Mouse (Mus musculus) limb, embryonic 10.5 days (tissue): Measurements from ENCODE around the gene Slc27a1. TPM values are rescaled to one million over a fixed set of nuclear protein-coding genes. Genes with fewer than 3 reads are reported as not detected.
"Not testable (repeated sequence)": the region's sequence is repeated elsewhere in the genome, so short reads cannot be mapped to it uniquely, and the experiment has no call there.

ENCODE experiments used
- DNase-seq: peaks from one replicate; pipeline ENCODE4 v3.0.0-alpha.2; 2017; ENCODE audit warnings: low spot score
- H3K27ac ChIP-seq: fragments of 300-500 bp; sonication (generic); 2 replicates; pipeline ENCODE4 v1.5.1; 2016; ENCODE audit warnings: mild to moderate bottlenecking
- H3K27me3 ChIP-seq: fragments of 300-500 bp; sonication (generic); 2 replicates; pipeline ENCODE4 v1.6.1; 2016; ENCODE audit warnings: low read depth, mild to moderate bottlenecking; ENCODE audit not compliant: poor library complexity, severe bottlenecking
- H3K36me3 ChIP-seq: fragments of 300-500 bp; sonication (generic); 2 replicates; pipeline ENCODE4 v1.6.1; 2016; ENCODE audit warnings: mild to moderate bottlenecking, moderate library complexity
- H3K4me1 ChIP-seq: fragments of 300-500 bp; sonication (generic); 2 replicates; pipeline ENCODE4 v1.6.1; 2016
- H3K4me3 ChIP-seq: fragments of 300-500 bp; sonication (generic); 2 replicates; pipeline ENCODE4 v1.5.1; 2016; ENCODE audit warnings: mild to moderate bottlenecking, moderate library complexity
- H3K9me3 ChIP-seq: fragments of 300-500 bp; sonication (generic); replicated peaks from 2 replicates; pipeline ENCODE4 v1.6.1; 2016; ENCODE audit warnings: mild to moderate bottlenecking
- WGBS: fragments of 180-500 bp; shearing (Covaris S2); methylation state at CpG from one replicate; pipeline ENCODE4 v1.1.7; 2016; 5-methylcytosine and 5-hydroxymethylcytosine counted together
- polyA plus RNA-seq: library from polyadenylated mRNA; unstranded; fragments of >200 nt; fragmentation: Nextera tagmentation; extraction: Ambion mirVana; gene quantifications from 2 replicates; pipeline ENCODE4 v1.2.1, GENCODE M21; 2016

The Slc27a1 gene
- 21.3 and 28.8 TPM in 2 replicates for polyA plus RNA-seq

- H3K9me3 ChIP-seq: peaks cover 4% of the 10 kb centered on the region
- no peak for DNase-seq
- peak within 1 kb of the TSS; percentile 61 for H3K27ac ChIP-seq
- peak within 1 kb of the TSS; percentile 56 for H3K4me3 ChIP-seq
- H3K27me3 ChIP-seq: peaks cover 66% of the 10 kb centered on the region
- WGBS: 9% methylated on average over 13 of the region's 13 CpGs
- peaks cover 29% of the 10 kb centered on the region for H3K4me1 ChIP-seq
- no peaks in the 10 kb centered on the region for H3K36me3 ChIP-seq
Observed at GRCm38 (mm10) chr8:71568387-71568937, at the start of gene Slc27a1. TSS of gene Slc27a1 (plus strand) at chr8:71568882.

GRCm38 (mm10) chr8:71519037-71519825 is 49.5 kb upstream of the Slc27a1 start:
- H3K27me3 ChIP-seq: peaks cover 20% of the 10 kb centered on the region
- H3K4me3 ChIP-seq, H3K27ac ChIP-seq, H3K36me3 ChIP-seq, H3K9me3 ChIP-seq: not testable (repeated sequence)
- 49% methylated on average over 10 of the region's 10 CpGs for WGBS
- DNase-seq: peak; percentile 71
- peaks cover 18% of the 10 kb centered on the region for H3K4me1 ChIP-seq

- no peak overlapping the region for H3K27ac ChIP-seq
- no peak overlapping the region for H3K4me3 ChIP-seq
- H3K36me3 ChIP-seq: no peaks in the 10 kb centered on the region
- DNase-seq: peak; percentile 96
- 5% methylated on average over 17 of the region's 17 CpGs for WGBS
- no peaks in the 10 kb centered on the region for H3K9me3 ChIP-seq
- peaks cover 31% of the 10 kb centered on the region for H3K4me1 ChIP-seq
- peaks cover 44% of the 10 kb centered on the region for H3K27me3 ChIP-seq
Observed at GRCm38 (mm10) chr8:71521634-71522033, 47.0 kb upstream of the Slc27a1 start.

GRCm38 (mm10) chr8:71525226-71526050 is 43.2 kb upstream of the Slc27a1 start, which contains the start of gene Ccdc194:
TSS of gene Ccdc194 (minus strand) at chr8:71525711.
- H3K27ac ChIP-seq: peak within 1 kb of the TSS; percentile 27
- H3K9me3 ChIP-seq: no peaks in the 10 kb centered on the region
- DNase-seq: no peak
- peaks cover 62% of the 10 kb centered on the region for H3K27me3 ChIP-seq
- peak within 1 kb of the TSS; percentile 38 for H3K4me3 ChIP-seq
- no peaks in the 10 kb centered on the region for H3K36me3 ChIP-seq
- H3K4me1 ChIP-seq: peaks cover 32% of the 10 kb centered on the region
- WGBS: 6% methylated on average over 46 of the region's 46 CpGs

DNA sequence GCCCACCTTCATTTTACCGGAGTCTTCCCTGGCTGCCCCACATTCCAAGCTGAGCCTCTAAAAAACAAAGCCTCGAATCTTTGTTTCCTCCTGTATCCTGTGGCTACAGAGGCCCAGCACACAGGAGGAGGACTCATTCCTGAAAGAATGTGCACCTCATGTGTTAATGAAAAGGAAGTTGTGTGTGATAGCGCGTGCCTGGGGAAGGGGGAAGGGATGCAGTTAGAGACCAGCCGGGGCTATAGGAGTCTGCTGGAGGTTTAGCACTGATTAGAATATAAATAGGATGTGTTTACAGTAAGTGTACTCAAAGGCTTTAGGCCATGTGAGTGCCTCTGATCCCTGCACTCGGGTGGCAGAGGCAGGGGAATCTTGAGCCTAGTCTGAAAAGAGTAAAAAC is 42.4 kb upstream of the Slc27a1 start:
- H3K4me3 ChIP-seq: no peak overlapping the region
- WGBS: 8% methylated on average over 6 of the region's 6 CpGs
- H3K4me1 ChIP-seq: peaks cover 28% of the 10 kb centered on the region
- DNase-seq: no peak
- peaks cover 62% of the 10 kb centered on the region for H3K27me3 ChIP-seq
- H3K27ac ChIP-seq: no peak overlapping the region
- no peaks in the 10 kb centered on the region for H3K36me3 ChIP-seq
- H3K9me3 ChIP-seq: no peaks in the 10 kb centered on the region

- H3K27ac ChIP-seq: 0 out of 2 replicates have a peak overlapping the region, but pooled peaks have one; percentile 19
- WGBS: 57% methylated on average over 3 of the region's 3 CpGs
Observed at GRCm38 (mm10) chr8:71527162-71527870, 41.4 kb upstream of the Slc27a1 start.

DNA sequence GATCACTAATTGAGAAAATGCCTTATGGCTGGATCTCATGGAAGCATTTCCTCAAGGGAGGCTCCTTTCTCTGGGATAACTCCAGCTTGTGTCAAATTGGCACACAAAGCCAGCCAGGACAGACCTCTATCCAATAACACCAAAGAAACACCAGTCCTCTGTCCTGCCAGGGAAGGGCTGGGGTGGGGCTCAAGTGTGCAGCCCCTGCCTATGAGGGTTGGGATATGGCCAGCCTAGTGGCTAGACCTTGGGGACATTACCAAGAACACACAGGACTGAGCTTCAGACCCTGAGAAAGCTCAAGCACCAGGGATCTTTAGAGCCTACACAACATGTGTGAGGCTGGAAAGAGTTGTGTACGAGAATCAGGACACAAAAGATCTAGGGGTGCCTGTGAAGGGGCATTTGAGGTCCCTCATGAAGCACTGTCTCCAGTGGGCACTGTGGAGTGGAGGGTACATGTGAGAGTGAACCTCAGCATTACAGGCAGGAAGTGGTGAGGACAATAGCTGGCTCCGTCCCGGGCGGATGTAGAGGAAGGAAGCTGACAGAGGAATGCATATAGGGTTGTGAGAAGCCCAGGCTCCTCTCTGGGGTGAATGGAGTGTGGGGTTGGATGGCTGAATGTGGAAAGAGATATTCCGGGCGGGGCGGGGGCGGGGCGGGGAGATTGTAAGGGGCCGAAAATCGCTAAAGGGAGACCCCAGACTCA is 40.2 kb upstream of the Slc27a1 start:
- 89% methylated on average over 11 of the region's 11 CpGs for WGBS
- Histone ChIP-seq H3K4me3 (no peak overlapping the region), H3K27ac (no peak overlapping the region), H3K4me1 (peaks cover 23% of the 10 kb centered on the region), H3K36me3 (no peaks in the 10 kb centered on the region), H3K27me3 (peaks cover 49% of the 10 kb centered on the region), H3K9me3 (no peaks in the 10 kb centered on the region)
- DNase-seq: no peak

More at GRCm38 (mm10) chr8:71527162-71527870, 41.4 kb upstream of the Slc27a1 start:
- peaks cover 60% of the 10 kb centered on the region for H3K27me3 ChIP-seq
- H3K9me3 ChIP-seq: no peaks in the 10 kb centered on the region
- no peak for DNase-seq
- H3K36me3 ChIP-seq: no peaks in the 10 kb centered on the region
- no peak overlapping the region for H3K4me3 ChIP-seq
- peaks cover 23% of the 10 kb centered on the region for H3K4me1 ChIP-seq

DNA sequence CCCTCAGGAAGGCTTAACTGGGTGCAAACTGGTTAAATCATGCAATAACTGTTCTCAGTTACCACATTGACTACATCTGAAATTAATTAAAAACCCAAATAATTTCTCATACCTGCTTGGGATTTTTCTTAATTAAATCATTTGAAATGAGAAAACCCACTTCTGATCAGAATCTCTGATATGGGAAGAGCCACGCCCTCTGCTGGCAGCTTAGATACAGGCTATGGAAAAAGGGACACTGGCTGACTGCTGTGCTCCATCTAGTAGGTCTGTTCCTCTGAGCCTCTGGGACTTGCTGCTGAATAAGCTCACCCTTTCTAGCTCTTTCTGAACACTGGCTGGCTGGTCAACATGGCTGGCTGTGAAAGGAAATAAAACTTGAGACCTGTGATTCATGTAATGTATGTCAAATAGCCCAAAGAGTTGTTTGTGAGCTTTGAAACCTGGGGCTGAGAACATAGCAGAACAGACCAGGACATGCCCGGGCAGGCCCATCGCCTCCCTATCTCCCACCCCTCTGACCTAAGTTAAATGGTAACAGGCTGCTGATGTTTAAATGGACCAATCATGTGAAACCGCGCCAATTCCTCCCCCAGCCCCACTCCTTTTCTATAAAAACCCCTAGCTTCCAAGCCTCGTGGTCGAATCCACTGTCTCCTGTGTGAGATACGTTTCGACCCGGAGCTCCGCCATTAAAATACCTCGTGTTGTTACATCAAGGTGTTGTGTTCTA is 37.8 kb upstream of the Slc27a1 start:
- WGBS: 76% methylated on average over 9 of the region's 12 CpGs
- H3K27ac ChIP-seq, H3K4me3 ChIP-seq, H3K36me3 ChIP-seq, DNase-seq, H3K9me3 ChIP-seq: not testable (repeated sequence)
- Histone ChIP-seq H3K4me1 (peaks cover 20% of the 10 kb centered on the region), H3K27me3 (peaks cover 38% of the 10 kb centered on the region)

- Histone ChIP-seq H3K9me3 (no peaks in the 10 kb centered on the region), H3K4me3 (no peak overlapping the region), H3K36me3 (no peaks in the 10 kb centered on the region), H3K27me3 (peaks cover 40% of the 10 kb centered on the region), H3K4me1 (peaks cover 18% of the 10 kb centered on the region), H3K27ac (no peak overlapping the region)
- no peak for DNase-seq
- 41% methylated on average over 3 of the region's 3 CpGs for WGBS
Observed at GRCm38 (mm10) chr8:71534263-71534810, 34.3 kb upstream of the Slc27a1 start.

DNA sequence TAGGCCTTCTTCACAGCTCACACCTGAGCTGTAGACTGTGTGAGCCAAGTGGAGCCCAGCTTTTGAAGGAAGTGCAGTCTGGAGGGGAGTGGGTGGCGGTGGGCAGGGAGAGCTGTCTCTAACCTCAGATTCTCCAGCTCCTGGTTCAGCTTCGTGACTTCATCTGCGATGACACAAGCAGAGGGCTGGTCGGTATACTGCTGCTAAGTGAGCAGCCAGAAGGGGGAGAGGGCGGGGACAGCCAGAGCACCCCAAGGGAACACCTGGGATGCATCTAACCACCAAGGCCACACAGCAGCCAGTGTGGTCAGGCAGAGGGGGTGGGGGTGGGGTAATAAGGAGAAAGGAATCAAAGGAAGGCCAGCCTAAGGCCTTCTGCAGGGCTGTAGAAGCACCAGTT is 33.0 kb upstream of the Slc27a1 start:
- DNase-seq: no peak
- peaks cover 41% of the 10 kb centered on the region for H3K27me3 ChIP-seq
- no peak overlapping the region for H3K4me3 ChIP-seq
- H3K36me3 ChIP-seq: no peaks in the 10 kb centered on the region
- WGBS: 49% methylated on average over 5 of the region's 5 CpGs
- H3K9me3 ChIP-seq: no peaks in the 10 kb centered on the region
- no peak overlapping the region for H3K27ac ChIP-seq
- H3K4me1 ChIP-seq: peaks cover 18% of the 10 kb centered on the region
